Mouse (Mus musculus): ENCODE measurements at regions not wholly inside any gene's neighbourhood (a gene's known extent, or its start where the extent isn't known, plus 50 kb on each side); places are given as distances from the start of the nearest gene placed in this dataset.

GRCm38 (mm10) chr15:3711764-3712163 lies 128.5 kb upstream of the Ghr start:
- TF ChIP-seq CTCF (conservative IDR thresholded peaks at IDR 0.05 in 1 of 2, IDR thresholded peaks at IDR 0.05 in 1 of 2; ENCODE audit: low read depth in 2 of 2, low read length in 2 of 2) (no peak), POLR2A (IDR thresholded peaks at IDR 0.05; ENCODE audit: low read depth, low read length) (no peak)
